Mouse (Mus musculus) c-Kit-negative CD71-positive TER-119-positive erythroid progenitor cells, embryonic 14.5 days (primary cell): ENCODE results near the gene Tgfbr3l.

Experiments used
- DNase-seq: peaks from one replicate; pipeline ENCODE4 v3.0.0-alpha.2; 2013; ENCODE audit warnings: low read depth, low spot score

Gene Tgfbr3l

DNA sequence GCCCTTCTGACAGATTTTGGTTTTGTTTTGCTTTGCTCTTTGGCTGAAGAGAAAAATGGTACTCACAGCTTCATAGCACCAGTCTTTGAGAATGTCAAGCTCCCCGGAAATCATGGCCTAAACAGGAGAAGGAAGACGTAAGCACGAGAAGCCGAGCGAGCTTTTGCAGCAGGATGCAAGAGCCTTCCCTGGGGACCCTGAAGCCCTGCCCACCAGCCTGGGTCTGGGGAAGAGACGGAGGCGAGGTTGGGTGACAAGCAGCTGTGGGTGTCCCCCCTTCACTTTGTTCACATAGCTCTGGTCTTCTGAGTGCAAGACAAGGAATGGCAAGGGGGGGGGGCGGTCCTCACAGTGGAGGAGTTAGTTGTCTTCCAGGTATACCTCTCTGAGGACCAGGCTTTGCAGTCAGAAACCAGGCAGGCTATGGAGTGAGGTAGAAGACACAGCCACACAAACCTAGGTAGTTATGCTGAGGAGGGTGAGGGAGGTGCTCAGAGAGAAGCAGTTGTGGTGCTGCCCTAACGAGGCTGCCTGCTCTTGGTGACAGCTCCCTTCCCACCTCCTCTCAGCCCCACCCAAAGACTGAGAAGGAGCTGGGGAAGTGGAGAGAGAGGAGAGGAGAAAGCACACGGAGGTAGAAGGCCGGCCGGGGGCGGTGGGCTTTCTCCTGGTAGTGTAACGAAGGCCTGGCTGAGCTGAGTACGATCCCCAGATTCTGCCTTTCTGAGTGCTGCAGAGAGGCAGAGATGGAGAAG, 17.3 kb downstream of the Tgfbr3l start:
- DNase-seq, result no peak

DNA sequence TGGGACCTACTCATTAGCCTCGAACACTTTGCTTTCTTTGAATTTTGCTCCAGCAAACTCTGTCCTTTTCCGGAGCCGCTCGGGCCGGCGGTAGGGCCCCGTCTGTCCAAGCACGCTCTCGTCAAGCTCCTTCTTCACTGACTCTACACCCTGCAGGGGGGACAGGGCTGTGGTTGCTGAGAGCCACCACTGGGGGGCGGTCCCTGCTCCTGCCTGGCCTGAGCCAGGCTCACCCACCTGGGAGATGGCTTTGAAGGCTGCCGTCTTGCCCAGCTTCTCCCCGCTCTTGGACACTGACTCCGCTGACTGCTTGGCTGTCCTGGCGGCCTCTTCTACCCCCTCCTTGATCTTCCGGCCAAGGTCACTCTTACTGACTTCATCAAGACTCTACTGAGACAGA, 19.6 kb downstream of the Tgfbr3l start:
- DNase-seq, result no peak

DNA sequence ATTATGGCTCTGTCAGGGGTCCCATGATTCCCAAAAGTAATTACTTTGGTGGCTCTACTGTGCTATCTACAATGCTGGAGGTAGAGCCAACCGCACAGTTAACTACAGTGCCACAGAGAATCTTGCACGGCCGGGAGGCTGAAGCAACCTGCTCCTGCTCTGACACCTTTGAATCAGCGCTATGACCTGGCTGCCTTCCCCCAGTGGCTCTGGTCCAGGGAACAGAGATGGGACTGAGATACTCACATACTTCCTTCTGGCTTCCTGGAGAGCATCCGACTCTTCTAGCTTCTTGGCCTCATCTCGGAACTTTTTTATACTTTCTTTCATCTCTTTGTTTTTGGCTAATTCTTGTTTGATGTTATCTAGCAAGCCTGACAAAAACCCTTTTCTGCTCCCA, 21.6 kb downstream of the Tgfbr3l start:
- DNase-seq, result no peak

DNA sequence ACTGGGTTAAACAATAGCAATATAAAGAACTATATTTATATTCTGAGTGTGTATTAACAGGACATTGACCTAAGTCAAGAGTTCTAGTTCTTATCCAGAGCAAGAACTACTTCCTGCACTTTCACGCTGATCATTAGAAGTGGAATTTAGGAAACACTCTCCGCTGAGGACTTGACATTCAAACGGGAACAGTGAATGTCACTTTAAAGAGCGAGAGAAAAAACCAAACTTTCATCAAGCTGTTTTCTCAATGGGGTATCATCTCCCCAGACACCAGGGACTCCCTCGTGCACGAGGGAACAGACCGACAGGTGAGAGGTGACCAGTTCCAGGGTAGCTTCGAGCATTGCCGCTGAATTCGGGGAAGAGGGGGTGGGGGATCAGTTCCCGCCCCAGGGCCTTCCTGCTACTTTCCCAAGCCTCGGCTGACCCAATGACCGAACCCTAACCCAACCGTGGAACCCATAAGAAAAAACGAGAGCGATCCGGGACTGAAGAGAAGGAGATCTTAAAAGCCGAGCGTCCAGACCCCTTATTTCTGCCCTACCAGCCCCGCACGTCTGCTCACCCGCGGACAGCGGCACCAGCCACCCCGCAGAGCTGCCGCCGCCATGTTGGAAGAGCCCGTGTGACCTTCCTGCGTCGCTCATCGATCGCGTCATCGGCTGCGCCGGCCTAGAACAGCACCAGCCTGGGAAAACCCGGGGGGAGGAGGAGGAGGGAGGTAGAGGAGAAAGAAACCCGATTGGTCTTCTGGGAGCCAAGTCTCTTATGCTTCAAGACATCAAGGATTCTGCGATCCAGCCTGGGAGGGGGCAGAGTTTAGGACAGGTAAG, 27.5 kb downstream of the Tgfbr3l start, which contains the start of gene Timm44:
Timm44 (minus strand) TSS at position 639 of the 836 bp plus-strand sequence.
- DNase-seq, result peak; percentile 89

GRCm38 (mm10) chr8:4276111-4276465, 28.1 kb downstream of the Tgfbr3l start:
- DNase-seq, result no peak

GRCm38 (mm10) chr8:4292738-4293137, 44.7 kb downstream of the Tgfbr3l start:
- no peak for DNase-seq

DNA sequence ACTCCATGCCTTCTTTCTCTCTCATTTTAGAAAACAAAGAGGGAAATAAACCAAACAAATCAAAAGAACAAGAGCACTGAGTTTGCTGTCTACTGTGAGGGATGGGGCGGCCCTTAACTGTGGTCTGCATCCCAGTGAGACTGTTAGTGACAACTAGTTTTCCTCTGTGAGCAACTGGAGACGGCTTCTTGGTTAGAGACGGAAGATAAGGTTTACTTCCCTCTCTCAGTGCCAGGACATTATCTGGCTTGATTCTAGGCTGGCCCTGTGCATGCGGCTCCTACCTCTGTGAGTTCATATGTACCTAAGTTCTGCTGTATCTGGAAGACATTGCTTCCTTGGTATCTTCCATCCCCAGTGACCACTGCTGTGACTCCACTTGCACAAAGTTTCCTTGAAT, 49.8 kb downstream of the Tgfbr3l start:
- DNase-seq, result no peak
